Mouse (Mus musculus): ENCODE measurements around the gene Il18r1. TPM values are rescaled to one million over a fixed set of nuclear protein-coding genes. Genes with fewer than 3 reads are reported as not detected.

The Il18r1 gene
- polyA plus RNA-seq (2015; fragmentation: Nextera tagmentation; extraction: Ambion mirVana): 0.24 and 0.27 TPM in 2 replicates

DNA sequence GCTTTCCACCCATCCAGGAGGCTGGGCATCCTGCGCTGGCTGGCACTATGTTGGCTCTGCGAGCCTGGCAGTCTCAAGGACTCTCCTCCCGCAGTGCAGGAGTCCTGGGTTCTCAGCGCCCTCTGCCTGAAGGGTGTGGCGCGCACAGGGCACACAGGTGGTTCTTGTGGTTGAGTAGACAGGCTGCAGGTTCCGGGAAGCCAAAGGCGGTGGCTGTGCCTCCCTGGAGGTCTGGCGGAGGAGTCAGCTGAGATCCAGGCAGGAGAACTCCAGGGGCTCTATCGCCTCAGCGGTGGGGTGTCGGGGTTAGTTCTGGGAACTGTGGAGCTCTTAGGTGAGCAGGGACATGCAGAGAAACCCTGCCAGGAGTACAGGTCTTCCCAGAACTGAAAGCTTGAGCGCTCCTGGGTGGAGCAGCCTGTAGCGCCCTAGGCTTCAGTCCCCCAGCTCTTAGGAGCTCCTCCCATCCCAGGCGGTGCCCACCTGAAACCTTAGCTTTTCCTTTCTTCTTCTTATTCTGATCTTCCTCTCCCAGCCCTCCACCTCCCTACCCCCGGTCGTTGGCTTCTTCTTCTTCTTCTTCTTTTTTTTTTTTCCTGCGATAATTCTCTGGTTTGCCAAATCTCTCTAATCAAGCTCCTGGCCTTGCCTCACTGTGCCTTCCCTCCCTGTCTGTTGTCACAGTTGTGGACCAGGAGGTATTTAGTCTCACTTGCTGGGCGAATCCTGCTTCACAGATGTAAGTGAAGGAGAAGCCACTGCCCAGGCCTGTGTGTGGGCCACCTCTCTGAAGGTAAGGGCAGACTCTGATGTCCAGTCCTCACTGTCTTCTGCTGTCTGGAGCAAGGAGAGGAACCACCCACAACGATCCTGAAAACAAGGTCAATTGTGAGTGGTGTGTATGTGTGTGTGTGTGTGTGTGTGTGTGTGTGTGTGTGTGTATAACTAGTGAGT is at the start of gene Il18r1:
TSS of gene Il18r1 (plus strand) at position 76 of the 954 bp plus-strand sequence.

DNA sequence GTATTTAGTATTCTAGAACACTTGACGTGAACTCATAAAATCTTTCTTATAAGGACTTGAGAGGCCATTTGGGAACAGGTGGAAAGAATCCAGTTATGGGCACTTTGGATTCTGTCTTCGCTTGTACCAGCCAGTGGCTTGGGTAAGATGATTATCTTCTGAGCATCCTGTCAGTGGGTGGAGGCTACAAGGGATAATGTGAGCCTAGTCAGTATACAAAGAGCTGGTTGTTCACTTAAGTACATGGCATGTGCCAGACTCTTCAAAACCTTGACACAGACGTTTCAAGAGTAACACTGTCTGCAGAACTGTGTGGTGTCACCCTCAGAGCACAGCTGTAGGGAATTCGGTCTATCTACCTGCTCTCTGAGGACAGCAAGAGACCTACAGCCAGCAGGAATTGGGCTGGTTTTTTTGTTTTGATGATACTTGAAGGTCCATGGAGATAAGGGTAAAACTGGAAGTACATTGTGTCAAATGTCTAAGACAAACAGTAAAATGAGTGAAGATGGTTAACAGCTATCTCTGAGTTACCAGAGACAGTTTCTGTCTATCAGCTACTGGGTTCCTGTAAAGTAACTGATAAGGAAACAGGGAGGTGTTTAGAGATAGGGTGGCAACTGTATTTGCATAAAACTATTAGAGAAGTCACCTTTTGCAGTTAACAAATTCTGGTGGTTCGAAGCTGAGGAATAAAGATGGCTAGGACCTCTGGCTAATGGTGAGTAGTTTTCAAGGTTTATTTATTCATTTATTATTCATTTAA is 36.3 kb upstream of the Il18r1 start, which contains the start of gene Il1rl1:
TSS of gene Il1rl1 (plus strand) at position 661 of the 766 bp plus-strand sequence.

DNA sequence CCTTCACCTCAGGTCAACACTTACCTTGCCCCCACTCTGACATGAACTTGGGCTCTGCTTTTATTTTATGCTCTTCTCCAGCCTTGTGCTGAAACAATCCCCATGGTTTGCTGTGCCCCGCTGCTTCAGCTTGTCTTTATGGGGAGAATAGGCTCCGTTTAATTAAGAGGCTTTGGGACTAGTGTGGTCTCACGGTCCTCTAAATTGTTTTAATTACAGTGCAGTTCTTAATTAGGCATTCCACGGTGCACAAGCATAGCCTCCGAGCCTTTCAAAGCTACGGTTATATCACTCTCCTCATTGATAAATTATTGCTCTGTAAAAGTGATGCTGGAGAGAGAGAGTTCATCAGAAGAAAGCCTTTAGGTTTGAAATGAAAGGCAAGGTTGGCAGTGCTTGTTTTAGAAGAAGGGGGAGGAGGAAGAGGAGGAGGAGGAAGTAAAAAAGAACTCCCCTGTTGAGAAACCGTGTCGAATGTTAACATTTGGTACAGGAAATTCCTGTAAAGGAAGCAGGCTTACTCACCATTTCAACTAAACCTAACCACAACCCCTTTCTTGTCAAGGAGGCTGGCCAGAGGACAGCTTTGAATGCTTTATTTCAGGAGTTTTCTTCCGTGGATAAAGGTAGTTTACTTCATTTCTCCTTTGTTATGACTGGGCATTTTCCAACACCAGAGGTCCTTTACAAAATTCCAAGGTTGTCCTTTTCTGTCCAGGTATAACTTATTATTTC is 49.7 kb downstream of the Il18r1 start, which contains the start of gene Il18rap:
TSS of gene Il18rap (plus strand) at position 512 of the 735 bp plus-strand sequence.

Other genes starting within 250 kb of the Il18r1 start
- 5.8 and 6.3 TPM in 2 replicates for gene Il1r1, start 240.5 kb upstream of the Il18r1 start, polyA plus RNA-seq (2015; fragmentation: Nextera tagmentation; extraction: Ambion mirVana)
- 6.1 and 6.4 TPM in 2 replicates for gene Il1rl2, start 140.9 kb upstream of the Il18r1 start, polyA plus RNA-seq (2015; fragmentation: Nextera tagmentation; extraction: Ambion mirVana)
- gene Il1rl1, start 36.0 kb upstream of the Il18r1 start, polyA plus RNA-seq (2015; fragmentation: Nextera tagmentation; extraction: Ambion mirVana): 3.4 and 5.5 TPM in 2 replicates
- 0.07 and 0.08 TPM in 2 replicates for gene Il18rap, start 49.8 kb downstream of the Il18r1 start, polyA plus RNA-seq (2015; fragmentation: Nextera tagmentation; extraction: Ambion mirVana)
- 0.10 and 0.12 TPM in 2 replicates for gene Slc9a4, start 114.5 kb downstream of the Il18r1 start, polyA plus RNA-seq (2015; fragmentation: Nextera tagmentation; extraction: Ambion mirVana)
- gene Slc9a2, start 215.0 kb downstream of the Il18r1 start, polyA plus RNA-seq (2015; fragmentation: Nextera tagmentation; extraction: Ambion mirVana): 12.2 and 13.9 TPM in 2 replicates

Data from skeletal muscle tissue, postnatal 0 days (tissue).